Mouse (Mus musculus) C2C12 (cell line): Measurements from ENCODE around the gene Tssk2.
A peak's percentile ranks its signal among the peaks of the same experiment; 100 is the strongest.

ENCODE experiments used
- CTCF ChIP-seq: IDR thresholded peaks from one replicate; pipeline ENCODE4 v1.5.1; 2011; ENCODE audit not compliant: control insufficient read depth, insufficient read depth, insufficient read length
- MAX ChIP-seq: IDR thresholded peaks from one replicate; pipeline ENCODE4 v1.6.1; 2011; ENCODE audit warnings: mild to moderate bottlenecking, control low read depth
- MYOG ChIP-seq: IDR thresholded peaks from one replicate; pipeline ENCODE4 v1.6.1; 2011; ENCODE audit not compliant: control insufficient read depth, insufficient read length; ENCODE audit errors: extremely low read depth
- USF1 ChIP-seq: IDR thresholded peaks from one replicate; pipeline ENCODE4 v1.6.1; 2011; ENCODE audit warnings: low read depth, mild to moderate bottlenecking, control low read depth, moderate library complexity

DNA sequence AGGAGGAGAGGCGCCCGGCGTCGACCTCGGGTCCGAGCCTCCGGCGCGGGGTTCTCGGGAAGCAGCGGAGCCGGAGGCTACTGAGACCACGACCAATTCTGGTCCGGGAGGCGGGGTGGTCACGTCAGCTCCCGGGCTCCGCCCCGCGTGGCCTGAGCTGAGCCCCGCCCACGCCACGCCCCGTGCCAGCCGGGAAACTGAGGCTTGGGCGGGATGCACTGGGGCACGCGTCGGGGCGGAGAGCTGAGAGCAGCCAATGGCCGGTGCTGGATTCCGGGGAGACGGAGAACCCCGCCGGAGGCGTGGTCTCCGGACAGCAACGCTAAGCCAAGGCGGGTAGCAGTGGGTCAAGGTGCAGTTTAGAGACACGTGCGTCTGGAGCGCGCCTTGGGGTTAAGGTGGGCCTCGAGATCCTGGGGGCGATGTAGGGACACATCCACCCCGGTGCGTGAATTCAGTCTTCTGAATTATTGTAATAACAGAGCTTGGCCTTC is 29.7 kb downstream of the Tssk2 start, which contains the start of gene Slc25a1:
- TF ChIP-seq CTCF (no peak), USF1 (no peak), MAX (peak; percentile 86), MYOG (no peak)
